Mouse (Mus musculus) left cerebral cortex, adult 6 months (tissue): Measurements from ENCODE around the gene Hist1h2ae. TPM values are rescaled to one million over a fixed set of nuclear protein-coding genes. Genes with fewer than 3 reads are reported as not detected.

Source experiments
- polyA plus RNA-seq: library from polyadenylated mRNA; unstranded; fragments of <200 nt; fragmentation: Nextera tagmentation; gene quantifications from 2 replicates; pipeline ENCODE4 v1.2.3, GENCODE M21; 2021

Hist1h2ae gene
- polyA plus RNA-seq, 1 experiment from 2014 or later: 4.0 TPM

Other genes with a start within 250 kb of the Hist1h2ae start
- gene Zfp322a, start 202.0 kb downstream of the Hist1h2ae start, polyA plus RNA-seq: 11.4 and 15.5 TPM in 2 replicates
- 7.6 and 8.6 TPM in 2 replicates for gene Abt1, start 147.4 kb downstream of the Hist1h2ae start, polyA plus RNA-seq
- 0.03 TPM in 1 of 2 replicates, not detected in the other for gene Btn1a1, start 105.3 kb downstream of the Hist1h2ae start, polyA plus RNA-seq
- 0.49 and 0.70 TPM in 2 replicates for gene Btn2a2, start 82.4 kb downstream of the Hist1h2ae start, polyA plus RNA-seq
- gene Hist1h4h, start 40.2 kb downstream of the Hist1h2ae start, polyA plus RNA-seq: 37.4 and 58.8 TPM in 2 replicates
- 0.54 TPM in 1 of 2 replicates, not detected in the other for gene Hist1h2af, start 37.3 kb downstream of the Hist1h2ae start, polyA plus RNA-seq
- gene Hist1h3g, start 35.8 kb downstream of the Hist1h2ae start, polyA plus RNA-seq: not detected in 2 replicates
- gene Hist1h2bh, start 27.8 kb downstream of the Hist1h2ae start, polyA plus RNA-seq: 0.20 and 0.25 TPM in 2 replicates
- 0.13 and 0.29 TPM in 2 replicates for gene Hist1h3f, start 27.2 kb downstream of the Hist1h2ae start, polyA plus RNA-seq
- gene Hist1h4f, start 19.6 kb downstream of the Hist1h2ae start, polyA plus RNA-seq: not detected in 2 replicates
- 0.02 and 0.05 TPM in 2 replicates for gene Hist1h1d, start 18.0 kb downstream of the Hist1h2ae start, polyA plus RNA-seq
- 0.88 and 1.3 TPM in 2 replicates for gene Hist1h3e, start 8.9 kb downstream of the Hist1h2ae start, polyA plus RNA-seq
- gene Hist1h2bg, start 176 bp upstream of the Hist1h2ae start, polyA plus RNA-seq: 1.3 and 2.6 TPM in 2 replicates
- gene Hist1h2bf, start 3.0 kb upstream of the Hist1h2ae start, polyA plus RNA-seq: 0.73 TPM in 1 of 2 replicates, not detected in the other
- gene Hist1h2ad, start 3.2 kb upstream of the Hist1h2ae start, polyA plus RNA-seq: 0.59 TPM in 1 of 2 replicates, not detected in the other
- 0.18 and 0.33 TPM in 2 replicates for gene Hist1h3d, start 4.5 kb upstream of the Hist1h2ae start, polyA plus RNA-seq
- 6.4 and 8.7 TPM in 2 replicates for gene Hist1h4d, start 10.4 kb upstream of the Hist1h2ae start, polyA plus RNA-seq
- 3.2 TPM in 2 replicates for gene Hist1h2be, start 49.9 kb upstream of the Hist1h2ae start, polyA plus RNA-seq
- 7.8 and 10.6 TPM in 2 replicates for gene Hist1h1e, start 51.3 kb upstream of the Hist1h2ae start, polyA plus RNA-seq
- gene Hist1h2ac, start 112.7 kb upstream of the Hist1h2ae start, polyA plus RNA-seq: 0.88 and 1.6 TPM in 2 replicates
- 101 and 115 TPM in 2 replicates for gene Hist1h2bc, start 113.0 kb upstream of the Hist1h2ae start, polyA plus RNA-seq
- not detected in 2 replicates for gene Hist1h1t, start 124.6 kb upstream of the Hist1h2ae start, polyA plus RNA-seq
- gene Hist1h4c, start 127.2 kb upstream of the Hist1h2ae start, polyA plus RNA-seq: 2.1 and 4.0 TPM in 2 replicates
- gene Hfe, start 139.6 kb upstream of the Hist1h2ae start, polyA plus RNA-seq: 3.9 and 4.3 TPM in 2 replicates
- gene Hist1h1c, start 167.6 kb upstream of the Hist1h2ae start, polyA plus RNA-seq: 7.4 and 7.6 TPM in 2 replicates
- 0.53 TPM in 1 of 2 replicates, not detected in the other for gene Hist1h3c, start 174.4 kb upstream of the Hist1h2ae start, polyA plus RNA-seq
- 0.45 TPM in 1 of 2 replicates, not detected in the other for gene Hist1h2bb, start 175.5 kb upstream of the Hist1h2ae start, polyA plus RNA-seq
- 2.6 and 2.8 TPM in 2 replicates for gene Hist1h2ab, start 179.9 kb upstream of the Hist1h2ae start, polyA plus RNA-seq
- 0.40 TPM in 1 of 2 replicates, not detected in the other for gene Hist1h3b, start 181.0 kb upstream of the Hist1h2ae start, polyA plus RNA-seq
- gene Hist1h4b, start 185.8 kb upstream of the Hist1h2ae start, polyA plus RNA-seq: not detected in 2 replicates
- 0.47 TPM in 1 of 2 replicates, not detected in the other for gene Hist1h4a, start 190.0 kb upstream of the Hist1h2ae start, polyA plus RNA-seq
- not detected in 2 replicates for gene Hist1h3a, start 191.2 kb upstream of the Hist1h2ae start, polyA plus RNA-seq
- not detected in 2 replicates for gene Hist1h1a, start 192.4 kb upstream of the Hist1h2ae start, polyA plus RNA-seq
- gene Trim38, start 198.7 kb upstream of the Hist1h2ae start, polyA plus RNA-seq: not detected in 2 replicates
- gene Slc17a2, start 235.8 kb upstream of the Hist1h2ae start, polyA plus RNA-seq: not detected in 2 replicates